Mouse (Mus musculus) ES-E14 (cell line): ENCODE measurements around the gene Cfap77.

ENCODE experiments used
- CHD2 ChIP-seq: IDR thresholded peaks from 2 replicates; pipeline ENCODE4 v1.6.1; 2014; ENCODE audit warnings: mild to moderate bottlenecking, low read depth, low read length, inconsistent platforms
- HCFC1 ChIP-seq: IDR thresholded peaks from 2 replicates; pipeline ENCODE4 v1.6.1; 2012; ENCODE audit warnings: low read length, inconsistent platforms, borderline replicate concordance; ENCODE audit not compliant: insufficient read depth
- MAFK ChIP-seq: IDR thresholded peaks from 2 replicates; pipeline ENCODE4 v1.6.1; 2014; ENCODE audit warnings: mild to moderate bottlenecking, low read depth, low read length, inconsistent platforms; ENCODE audit not compliant: insufficient read depth
- ZC3H11A ChIP-seq: IDR thresholded peaks from 2 replicates; pipeline ENCODE4 v1.6.1; 2012; ENCODE audit warnings: low read depth, mild to moderate bottlenecking, inconsistent platforms, low read length, borderline replicate concordance

GRCm38 (mm10) chr2:29053802-29054544, 893 bp downstream of the Cfap77 start:
- TF ChIP-seq ZC3H11A (peak; percentile 27; the same call in 1 of the 2 replicates), CHD2 (no peak), MAFK (no peak), HCFC1 (no peak)
